Mouse (Mus musculus): ENCODE measurements around the gene Ankrd49.

The Ankrd49 gene

GRCm38 (mm10) chr9:14784039-14785002 lies at the start of gene Ankrd49, which contains the start of gene Mre11a:
Gene Ankrd49 (minus strand): TSS chr9:14784856.
Gene Mre11a (plus strand): TSS chr9:14784654.
- peak; percentile 95 for DNase-seq (ENCODE audit: low read depth)

- DNase-seq (ENCODE audit: low read depth) = no peak
Measured at GRCm38 (mm10) chr9:14832046-14832445, 47.4 kb upstream of the Ankrd49 start.

- DNase-seq (ENCODE audit: low read depth) = no peak
Measured at GRCm38 (mm10) chr9:14827875-14828274, 43.2 kb upstream of the Ankrd49 start.

- DNase-seq (ENCODE audit: low read depth) = no peak
Measured at GRCm38 (mm10) chr9:14824840-14825239, 40.2 kb upstream of the Ankrd49 start.

GRCm38 (mm10) chr9:14821396-14821795 lies 36.7 kb upstream of the Ankrd49 start:
- DNase-seq (ENCODE audit: low read depth) = no peak

GRCm38 (mm10) chr9:14810111-14810510 lies 25.5 kb upstream of the Ankrd49 start:
- no peak for DNase-seq (ENCODE audit: low read depth)

- no peak for DNase-seq (ENCODE audit: low read depth)
Measured at GRCm38 (mm10) chr9:14806786-14807185, 22.1 kb upstream of the Ankrd49 start.

GRCm38 (mm10) chr9:14805714-14806113 lies 21.1 kb upstream of the Ankrd49 start:
- DNase-seq (ENCODE audit: low read depth) = peak; percentile 14

GRCm38 (mm10) chr9:14787356-14787755 lies 2.7 kb upstream of the Ankrd49 start:
- DNase-seq (ENCODE audit: low read depth) = no peak

- no peak for DNase-seq (ENCODE audit: low read depth)
Measured at GRCm38 (mm10) chr9:14778341-14778740, 6.3 kb downstream of the Ankrd49 start.

- DNase-seq (ENCODE audit: low read depth) = peak; percentile 45
Measured at GRCm38 (mm10) chr9:14773813-14774212, 10.8 kb downstream of the Ankrd49 start.

- DNase-seq (ENCODE audit: low read depth) = no peak
Measured at GRCm38 (mm10) chr9:14772074-14772473, 12.6 kb downstream of the Ankrd49 start.

GRCm38 (mm10) chr9:14770803-14771471 lies 13.7 kb downstream of the Ankrd49 start, which contains the start of gene 1700012B09Rik:
Gene 1700012B09Rik (minus strand): TSS chr9:14771030.
- no peak for DNase-seq (ENCODE audit: low read depth)

- no peak for DNase-seq (ENCODE audit: low read depth)
Measured at GRCm38 (mm10) chr9:14769811-14770210, 14.8 kb downstream of the Ankrd49 start.

GRCm38 (mm10) chr9:14764765-14765164 lies 19.9 kb downstream of the Ankrd49 start:
- DNase-seq (ENCODE audit: low read depth) = peak; percentile 68

- peak; percentile 33 for DNase-seq (ENCODE audit: low read depth)
Measured at GRCm38 (mm10) chr9:14759261-14759660, 25.4 kb downstream of the Ankrd49 start.

GRCm38 (mm10) chr9:14758590-14758989 lies 26.1 kb downstream of the Ankrd49 start:
- DNase-seq (ENCODE audit: low read depth) = no peak

- DNase-seq (ENCODE audit: low read depth) = no peak
Measured at GRCm38 (mm10) chr9:14754469-14754868, 30.2 kb downstream of the Ankrd49 start.

GRCm38 (mm10) chr9:14753947-14754346 lies 30.7 kb downstream of the Ankrd49 start:
- no peak for DNase-seq (ENCODE audit: low read depth)

GRCm38 (mm10) chr9:14752001-14752522 lies 32.6 kb downstream of the Ankrd49 start, which contains the start of gene Fut4:
Gene Fut4 (minus strand): TSS chr9:14752393.
- no peak for DNase-seq (ENCODE audit: low read depth)

GRCm38 (mm10) chr9:14751503-14752000 lies 33.1 kb downstream of the Ankrd49 start:
- no peak for DNase-seq (ENCODE audit: low read depth)

GRCm38 (mm10) chr9:14750901-14751502 lies 33.7 kb downstream of the Ankrd49 start:
- no peak for DNase-seq (ENCODE audit: low read depth)

Measured in NIH3T3 (cell line).